Mouse (Mus musculus) hindbrain, embryonic 16.5 days (tissue): ENCODE measurements at regions not wholly inside any gene's neighbourhood (a gene's known extent, or its start where the extent isn't known, plus 50 kb on each side); places are given as distances from the start of the nearest gene placed in this dataset.
A peak's percentile ranks its signal among the peaks of the same experiment; 100 is the strongest.

Source experiments
- ATAC-seq: fragments of 200-750 bp; cut with Nextera tagmentation; 2 replicates; pipeline ENCODE4 v1.8.0; 2017; ENCODE audit warnings: moderate TSS enrichment, moderate library complexity
- H3K27ac ChIP-seq: fragments of 300-500 bp; sonication (generic); 2 replicates; pipeline ENCODE4 v1.5.1; 2014; ENCODE audit warnings: low read depth, mild to moderate bottlenecking, control low read depth, low read length, moderate library complexity
- H3K27me3 ChIP-seq: fragments of 300-500 bp; sonication (generic); replicated peaks from 2 replicates; pipeline ENCODE4 v1.6.1; 2014; ENCODE audit warnings: low read length; ENCODE audit not compliant: control insufficient read depth, insufficient read depth
- H3K36me3 ChIP-seq: fragments of 300-500 bp; sonication (generic); 2 replicates; pipeline ENCODE4 v1.6.1; 2014; ENCODE audit warnings: mild to moderate bottlenecking, low read length, moderate library complexity, mixed read lengths; ENCODE audit not compliant: control insufficient read depth, insufficient read depth
- H3K4me1 ChIP-seq: fragments of 300-500 bp; sonication (generic); 2 replicates; pipeline ENCODE4 v1.6.1; 2014; ENCODE audit warnings: low read depth, low read length; ENCODE audit not compliant: control insufficient read depth, insufficient read depth
- H3K4me2 ChIP-seq: fragments of 300-500 bp; sonication (generic); 2 replicates; pipeline ENCODE4 v1.6.1; 2014; ENCODE audit warnings: mild to moderate bottlenecking, low read length, control low read depth, moderate library complexity
- H3K4me3 ChIP-seq: fragments of 300-500 bp; sonication (generic); 2 replicates; pipeline ENCODE4 v1.5.1; 2014; ENCODE audit warnings: mild to moderate bottlenecking, low read length, control low read depth, moderate library complexity
- H3K9ac ChIP-seq: fragments of 300-500 bp; sonication (generic); 2 replicates; pipeline ENCODE4 v1.6.1; 2014; ENCODE audit warnings: low read depth, mild to moderate bottlenecking, control low read depth, low read length, moderate library complexity
- H3K9me3 ChIP-seq: fragments of 300-500 bp; sonication (generic); 2 replicates; pipeline ENCODE4 v1.6.1; 2014; ENCODE audit warnings: mild to moderate bottlenecking, low read length, moderate library complexity; ENCODE audit not compliant: control insufficient read depth
- WGBS: fragments of 180-500 bp; shearing (Covaris S2); extraction: QIAGEN DNeasy Blood & Tissue Kit; methylation state at CpG from one replicate; pipeline ENCODE4 v1.1.7; 2014; 5-methylcytosine and 5-hydroxymethylcytosine counted together

- Histone ChIP-seq H3K4me2 (no peak overlapping the region), H3K36me3 (no peaks in the 10 kb centered on the region), H3K4me3 (no peak overlapping the region), H3K27ac (no peak overlapping the region), H3K9me3 (peaks cover 6% of the 10 kb centered on the region), H3K27me3 (no peaks in the 10 kb centered on the region), H3K9ac (no peak overlapping the region), H3K4me1 (no peaks in the 10 kb centered on the region)
- 31% methylated on average over 5 of the region's 5 CpGs for WGBS
- no peak for ATAC-seq
Measured at GRCm38 (mm10) chr7:145135971-145136370, 71.9 kb downstream of the 1810010D01Rik start.

GRCm38 (mm10) chr7:145132506-145132905 is 75.4 kb downstream of the 1810010D01Rik start:
- Histone ChIP-seq H3K9ac (no peak overlapping the region), H3K27ac (no peak overlapping the region), H3K36me3 (no peaks in the 10 kb centered on the region), H3K9me3 (no peaks in the 10 kb centered on the region), H3K4me1 (no peaks in the 10 kb centered on the region; the same call in 1 of the 2 replicates), H3K27me3 (no peaks in the 10 kb centered on the region), H3K4me3 (no peak overlapping the region), H3K4me2 (no peak overlapping the region)
- 83% methylated on average over 5 of the region's 5 CpGs for WGBS
- ATAC-seq: no peak

- no peaks in the 10 kb centered on the region; the same call in 1 of the 2 replicates for H3K4me1 ChIP-seq
- H3K27me3 ChIP-seq: no peaks in the 10 kb centered on the region
- no peaks in the 10 kb centered on the region for H3K36me3 ChIP-seq
- no peak overlapping the region for H3K27ac ChIP-seq
- no peak for ATAC-seq
- H3K4me2 ChIP-seq: no peak overlapping the region
- no peak overlapping the region for H3K9ac ChIP-seq
- no peak overlapping the region for H3K4me3 ChIP-seq
- no peaks in the 10 kb centered on the region for H3K9me3 ChIP-seq
- 87% methylated on average over 8 of the region's 8 CpGs for WGBS
Measured at GRCm38 (mm10) chr7:145131438-145132159, 76.3 kb downstream of the 1810010D01Rik start.

- Histone ChIP-seq H3K36me3 (no peaks in the 10 kb centered on the region), H3K9ac (no peak overlapping the region), H3K4me3 (no peak overlapping the region), H3K27me3 (no peaks in the 10 kb centered on the region), H3K4me1 (no peaks in the 10 kb centered on the region; the same call in 1 of the 2 replicates), H3K27ac (no peak overlapping the region), H3K9me3 (no peaks in the 10 kb centered on the region), H3K4me2 (no peak overlapping the region)
- ATAC-seq: no peak
- 23% methylated on average over 4 of the region's 4 CpGs for WGBS
Measured at GRCm38 (mm10) chr7:145129971-145130370, 77.9 kb downstream of the 1810010D01Rik start.

GRCm38 (mm10) chr7:145127661-145128060 is 80.3 kb downstream of the 1810010D01Rik start:
- no peaks in the 10 kb centered on the region for H3K27me3 ChIP-seq
- no peak overlapping the region for H3K27ac ChIP-seq
- no peak for ATAC-seq
- no peaks in the 10 kb centered on the region for H3K36me3 ChIP-seq
- H3K4me3 ChIP-seq: no peak overlapping the region
- no peaks in the 10 kb centered on the region; the same call in 1 of the 2 replicates for H3K9me3 ChIP-seq
- H3K4me2 ChIP-seq: no peak overlapping the region
- no peaks in the 10 kb centered on the region; the same call in 1 of the 2 replicates for H3K4me1 ChIP-seq
- WGBS: 30% methylated on average over 8 of the region's 8 CpGs
- H3K9ac ChIP-seq: no peak overlapping the region

GRCm38 (mm10) chr7:145127180-145127579 is 80.7 kb downstream of the 1810010D01Rik start:
- no peaks in the 10 kb centered on the region; the same call in 1 of the 2 replicates for H3K4me1 ChIP-seq
- WGBS: 32% methylated on average over 4 of the region's 4 CpGs
- no peak overlapping the region for H3K9ac ChIP-seq
- no peaks in the 10 kb centered on the region; the same call in 1 of the 2 replicates for H3K9me3 ChIP-seq
- ATAC-seq: no peak
- no peak overlapping the region for H3K27ac ChIP-seq
- no peaks in the 10 kb centered on the region for H3K27me3 ChIP-seq
- H3K36me3 ChIP-seq: no peaks in the 10 kb centered on the region
- no peak overlapping the region for H3K4me3 ChIP-seq
- no peak overlapping the region for H3K4me2 ChIP-seq

GRCm38 (mm10) chr7:145123996-145124601 is 83.8 kb downstream of the 1810010D01Rik start:
- WGBS: 91% methylated on average over 2 of the region's 2 CpGs
- no peaks in the 10 kb centered on the region for H3K4me1 ChIP-seq
- H3K4me2 ChIP-seq: no peak overlapping the region
- no peak overlapping the region for H3K27ac ChIP-seq
- no peaks in the 10 kb centered on the region for H3K27me3 ChIP-seq
- H3K4me3 ChIP-seq: no peak overlapping the region
- no peaks in the 10 kb centered on the region for H3K36me3 ChIP-seq
- no peaks in the 10 kb centered on the region; the same call in 1 of the 2 replicates for H3K9me3 ChIP-seq
- no peak overlapping the region for H3K9ac ChIP-seq
- ATAC-seq: no peak

GRCm38 (mm10) chr7:145122471-145122870 is 85.4 kb downstream of the 1810010D01Rik start:
- H3K36me3 ChIP-seq: no peaks in the 10 kb centered on the region
- no peaks in the 10 kb centered on the region for H3K27me3 ChIP-seq
- ATAC-seq: peak; percentile 50
- no peak overlapping the region for H3K9ac ChIP-seq
- no peaks in the 10 kb centered on the region for H3K4me1 ChIP-seq
- H3K4me2 ChIP-seq: no peak overlapping the region
- no peak overlapping the region for H3K27ac ChIP-seq
- 65% methylated on average over 2 of the region's 2 CpGs for WGBS
- no peaks in the 10 kb centered on the region; the same call in 1 of the 2 replicates for H3K9me3 ChIP-seq
- H3K4me3 ChIP-seq: no peak overlapping the region

GRCm38 (mm10) chr7:145118406-145118805 is 89.5 kb downstream of the 1810010D01Rik start:
- no peak overlapping the region for H3K4me2 ChIP-seq
- no peak overlapping the region for H3K9ac ChIP-seq
- 64% methylated on average over 4 of the region's 4 CpGs for WGBS
- H3K27ac ChIP-seq: no peak overlapping the region
- no peak overlapping the region for H3K4me3 ChIP-seq
- no peaks in the 10 kb centered on the region for H3K4me1 ChIP-seq
- no peak for ATAC-seq
- H3K9me3 ChIP-seq: no peaks in the 10 kb centered on the region; the same call in 1 of the 2 replicates
- H3K27me3 ChIP-seq: no peaks in the 10 kb centered on the region
- no peaks in the 10 kb centered on the region for H3K36me3 ChIP-seq
